Mouse (Mus musculus): ENCODE data around the gene Btg3. TPM values are rescaled to one million over a fixed set of nuclear protein-coding genes. Genes with fewer than 3 reads are reported as not detected.
"Not testable (repeated sequence)": the region's sequence is repeated elsewhere in the genome, so short reads cannot be mapped to it uniquely, and the experiment has no call there.

Gene Btg3
- total RNA-seq (2021), result 10 to 100 TPM; 32.0 to 47.9 TPM
- long read RNA-seq, experiment 1, transcript Btg3-201 (5 exons, 1,414 nt), result major isoform, 32 of 34 reads
- long read RNA-seq, experiment 1, partial matches to known transcripts, result 1 of 34 reads
- long read RNA-seq, experiment 1, other reads (novel, unspliced or antisense), result 1 of 34 reads
- long read RNA-seq, experiment 2, transcript Btg3-201 (5 exons, 1,414 nt), result major isoform, 103 of 118 reads
- long read RNA-seq, experiment 2, partial matches to known transcripts, result 8 of 118 reads
- long read RNA-seq, experiment 2, other reads (novel, unspliced or antisense), result 7 of 118 reads

- DNase-seq (ENCODE audit: low spot score in 2 of 2), result peak; percentile 90 to 92
Observed at GRCm38 (mm10) chr16:78376745-78377570, at the start of gene Btg3. TSS of gene Btg3 (minus strand) at chr16:78377192.

GRCm38 (mm10) chr16:78417733-78418132, 40.7 kb upstream of the Btg3 start:
- no peak for DNase-seq (ENCODE audit: low spot score in 2 of 2)

GRCm38 (mm10) chr16:78416500-78416899, 39.5 kb upstream of the Btg3 start:
- DNase-seq (ENCODE audit: low spot score in 2 of 2), result no peak

GRCm38 (mm10) chr16:78409991-78410390, 33.0 kb upstream of the Btg3 start:
- DNase-seq (ENCODE audit: low spot score in 2 of 2), result no peak

GRCm38 (mm10) chr16:78407855-78408254, 30.9 kb upstream of the Btg3 start:
- no peak for DNase-seq (ENCODE audit: low spot score in 2 of 2)

GRCm38 (mm10) chr16:78406657-78407056, 29.7 kb upstream of the Btg3 start:
- no peak for DNase-seq (ENCODE audit: low spot score in 2 of 2)

- DNase-seq (ENCODE audit: low spot score in 2 of 2), result no peak
Observed at GRCm38 (mm10) chr16:78402316-78402715, 25.3 kb upstream of the Btg3 start.

GRCm38 (mm10) chr16:78399423-78399822, 22.4 kb upstream of the Btg3 start:
- no peak for DNase-seq (ENCODE audit: low spot score in 2 of 2)

- no peak for DNase-seq (ENCODE audit: low spot score in 2 of 2)
Observed at GRCm38 (mm10) chr16:78398734-78399133, 21.7 kb upstream of the Btg3 start.

GRCm38 (mm10) chr16:78391354-78391753, 14.4 kb upstream of the Btg3 start:
- DNase-seq (ENCODE audit: low spot score in 2 of 2), result no peak

GRCm38 (mm10) chr16:78389986-78390385, 13.0 kb upstream of the Btg3 start:
- DNase-seq (ENCODE audit: low spot score in 2 of 2), result no peak

- no peak for DNase-seq (ENCODE audit: low spot score in 2 of 2)
Observed at GRCm38 (mm10) chr16:78389122-78389521, 12.1 kb upstream of the Btg3 start.

- no peak for DNase-seq (ENCODE audit: low spot score in 2 of 2)
Observed at GRCm38 (mm10) chr16:78378493-78378892, 1.5 kb upstream of the Btg3 start.

GRCm38 (mm10) chr16:78375821-78376691, 936 bp downstream of the Btg3 start:
- peak; percentile 53 to 56 for DNase-seq (ENCODE audit: low spot score in 2 of 2)

- DNase-seq (ENCODE audit: low spot score in 2 of 2), result no peak
Observed at GRCm38 (mm10) chr16:78375222-78375621, 1.8 kb downstream of the Btg3 start.

GRCm38 (mm10) chr16:78373743-78374142, 3.2 kb downstream of the Btg3 start:
- DNase-seq (ENCODE audit: low spot score in 2 of 2), result no peak

- no peak for DNase-seq (ENCODE audit: low spot score in 2 of 2)
Observed at GRCm38 (mm10) chr16:78372786-78373185, 4.2 kb downstream of the Btg3 start.

GRCm38 (mm10) chr16:78371491-78372046, 5.4 kb downstream of the Btg3 start:
- DNase-seq (ENCODE audit: low spot score in 2 of 2), result peak in 1 of 2 experiments; percentile 28

- DNase-seq (ENCODE audit: low spot score in 2 of 2), result not testable (repeated sequence)
Observed at GRCm38 (mm10) chr16:78364554-78364953, 12.4 kb downstream of the Btg3 start.

GRCm38 (mm10) chr16:78361466-78361865, 15.5 kb downstream of the Btg3 start:
- no peak for DNase-seq (ENCODE audit: low spot score in 2 of 2)

GRCm38 (mm10) chr16:78357757-78358156, 19.2 kb downstream of the Btg3 start:
- DNase-seq (ENCODE audit: low spot score in 2 of 2), result no peak

Data from adrenal gland, adult 18-20 months (tissue).